Mouse (Mus musculus) lung, adult 2 months (tissue): ENCODE data around the gene Ccdc43.

Experiments
- CTCF ChIP-seq: fragments of 200-500 bp; IDR thresholded peaks from 2 replicates; pipeline ENCODE4 v1.5.1; 2011; ENCODE audit warnings: mild to moderate bottlenecking, low read length, control low read depth; ENCODE audit not compliant: insufficient read depth
- POLR2A ChIP-seq: fragments of 200-500 bp; IDR thresholded peaks from 2 replicates; pipeline ENCODE4 v1.6.1; 2011; ENCODE audit warnings: low read depth, mild to moderate bottlenecking, control low read depth, low read length, borderline replicate concordance; ENCODE audit errors: extremely low read depth

- TF ChIP-seq CTCF = no peak
- no peak for TF ChIP-seq POLR2A
Measured at GRCm38 (mm10) chr11:102734961-102735360, 37.4 kb upstream of the Ccdc43 start.
